Mouse (Mus musculus) c-Kit-positive CD71-positive TER-119-positive erythroid progenitor cells, embryonic 14.5 days (primary cell): ENCODE data around the gene Scgb1b30.
"Not testable (repeated sequence)": the region's sequence is repeated elsewhere in the genome, so short reads cannot be mapped to it uniquely, and the experiment has no call there.

ENCODE experiments used
- DNase-seq: peaks from one replicate; pipeline ENCODE4 v3.0.0-alpha.2; 2013; ENCODE audit warnings: low spot score

The Scgb1b30 gene

GRCm38 (mm10) chr7:34094911-34095481 lies at the start of gene Scgb1b30:
Scgb1b30 (plus strand) TSS chr7:34095431.
- DNase-seq, result no peak

- DNase-seq, result not testable (repeated sequence)
These were observed 27.1 kb upstream of the Scgb1b30 start for GRCm38 (mm10) chr7:34068132-34068531.

GRCm38 (mm10) chr7:34100002-34100401 lies 4.8 kb downstream of the Scgb1b30 start:
- no peak for DNase-seq

GRCm38 (mm10) chr7:34101276-34101675 lies 6.0 kb downstream of the Scgb1b30 start:
- DNase-seq, result no peak

- DNase-seq, result no peak
These were observed 14.0 kb downstream of the Scgb1b30 start for GRCm38 (mm10) chr7:34109190-34109589.

GRCm38 (mm10) chr7:34116601-34117000 lies 21.4 kb downstream of the Scgb1b30 start:
- DNase-seq, result no peak

GRCm38 (mm10) chr7:34120636-34121035 lies 25.4 kb downstream of the Scgb1b30 start:
- DNase-seq, result not testable (repeated sequence)

GRCm38 (mm10) chr7:34122987-34123720 lies 27.9 kb downstream of the Scgb1b30 start:
- no peak for DNase-seq

GRCm38 (mm10) chr7:34125346-34125745 lies 30.1 kb downstream of the Scgb1b30 start:
- DNase-seq, result no peak

GRCm38 (mm10) chr7:34126291-34126690 lies 31.1 kb downstream of the Scgb1b30 start:
- no peak for DNase-seq

GRCm38 (mm10) chr7:34131118-34131517 lies 35.9 kb downstream of the Scgb1b30 start:
- no peak for DNase-seq

- DNase-seq, result no peak
These were observed 36.7 kb downstream of the Scgb1b30 start for GRCm38 (mm10) chr7:34131959-34132354.

- DNase-seq, result no peak
These were observed 37.3 kb downstream of the Scgb1b30 start for GRCm38 (mm10) chr7:34132355-34133079.

GRCm38 (mm10) chr7:34133117-34133762 lies 38.0 kb downstream of the Scgb1b30 start, which contains the start of gene Wtip:
Wtip (minus strand) TSS chr7:34133268.
- DNase-seq, result no peak

GRCm38 (mm10) chr7:34134336-34134735 lies 39.1 kb downstream of the Scgb1b30 start:
- DNase-seq, result no peak

GRCm38 (mm10) chr7:34139493-34139892 lies 44.3 kb downstream of the Scgb1b30 start:
- no peak for DNase-seq

GRCm38 (mm10) chr7:34141123-34141522 lies 45.9 kb downstream of the Scgb1b30 start:
- no peak for DNase-seq

- peak; percentile 69 for DNase-seq
These were observed 52.0 kb downstream of the Scgb1b30 start for GRCm38 (mm10) chr7:34147193-34147592.
